Mouse (Mus musculus) neural tube, embryonic 11.5 days (tissue): ENCODE data around the gene Aldh4a1. TPM values are rescaled to one million over a fixed set of nuclear protein-coding genes. Genes with fewer than 3 reads are reported as not detected.

Source experiments
- ATAC-seq: fragments of 200-750 bp; cut with Nextera tagmentation; 2 replicates; pipeline ENCODE4 v1.8.0; 2017; ENCODE audit warnings: moderate number of reproducible peaks, mild to moderate bottlenecking, moderate TSS enrichment, moderate library complexity; ENCODE audit not compliant: insufficient read depth, low FRiP score, low TSS enrichment
- DNase-seq: peaks from one replicate; pipeline ENCODE4 v3.0.0-alpha.2; 2015; ENCODE audit warnings: low spot score
- H3K27ac ChIP-seq: fragments of 300-500 bp; sonication (generic); 2 replicates; pipeline ENCODE4 v1.5.1; 2014; ENCODE audit warnings: low read depth, mild to moderate bottlenecking, low read length
- H3K27me3 ChIP-seq: fragments of 300-500 bp; sonication (generic); 2 replicates; pipeline ENCODE4 v1.6.1; 2014; ENCODE audit warnings: mild to moderate bottlenecking, low read length, mixed read lengths; ENCODE audit not compliant: control insufficient read depth, insufficient read depth
- H3K36me3 ChIP-seq: fragments of 300-500 bp; sonication (generic); 2 replicates; pipeline ENCODE4 v1.6.1; 2014; ENCODE audit warnings: mild to moderate bottlenecking, low read length, moderate library complexity, mixed read lengths; ENCODE audit not compliant: control insufficient read depth, insufficient read depth
- H3K4me1 ChIP-seq: fragments of 300-500 bp; sonication (generic); 2 replicates; pipeline ENCODE4 v1.6.1; 2014; ENCODE audit warnings: low read length, mixed read lengths; ENCODE audit not compliant: control insufficient read depth, insufficient read depth
- H3K4me2 ChIP-seq: fragments of 300-500 bp; sonication (generic); 2 replicates; pipeline ENCODE4 v1.6.1; 2014; ENCODE audit warnings: low read depth, mild to moderate bottlenecking, moderate library complexity
- H3K4me3 ChIP-seq: fragments of 300-500 bp; sonication (generic); 2 replicates; pipeline ENCODE4 v1.5.1; 2014; ENCODE audit warnings: low read depth, low read length
- H3K9ac ChIP-seq: fragments of 300-500 bp; sonication (generic); 2 replicates; pipeline ENCODE4 v1.6.1; 2014; ENCODE audit warnings: mild to moderate bottlenecking, low read length
- H3K9me3 ChIP-seq: fragments of 300-500 bp; sonication (generic); 2 replicates; pipeline ENCODE4 v1.6.1; 2016; ENCODE audit warnings: low read length; ENCODE audit not compliant: control insufficient read depth
- whole genome bisulfite sequencing: fragments of 180-500 bp; shearing (Covaris S2); extraction: QIAGEN DNeasy Blood & Tissue Kit; methylation state at CpG from one replicate; pipeline ENCODE4 v1.1.7; 2014; 5-methylcytosine and 5-hydroxymethylcytosine counted together
- polyA plus RNA-seq: library from polyadenylated mRNA; unstranded; fragments of >200 nt; fragmentation: Nextera tagmentation; extraction: Ambion mirVana; gene quantifications from 2 replicates; pipeline ENCODE4 v1.2.1, GENCODE M21; 2014

The Aldh4a1 gene
- polyA plus RNA-seq, 1 experiment from 2014 or later = 16.2 TPM

GRCm38 (mm10) chr4:139650086-139650743 is 27.5 kb downstream of the Aldh4a1 start:
- no peak overlapping the region for H3K4me2 ChIP-seq
- no peaks in the 10 kb centered on the region for H3K9me3 ChIP-seq
- no peak for ATAC-seq
- no peak overlapping the region for H3K9ac ChIP-seq
- no peak overlapping the region for H3K4me3 ChIP-seq
- H3K4me1 ChIP-seq = no peaks in the 10 kb centered on the region
- no peak for DNase-seq
- WGBS = 63% methylated on average over 15 of the region's 15 CpGs
- peaks cover 2% of the 10 kb centered on the region for H3K36me3 ChIP-seq
- H3K27me3 ChIP-seq = no peaks in the 10 kb centered on the region
- no peak overlapping the region for H3K27ac ChIP-seq

- no peak overlapping the region for H3K4me2 ChIP-seq
- H3K9me3 ChIP-seq = no peaks in the 10 kb centered on the region
- 55% methylated on average over 11 of the region's 11 CpGs for WGBS
- ATAC-seq (no peak), DNase-seq (peak; percentile 30)
- no peak overlapping the region for H3K27ac ChIP-seq
- H3K36me3 ChIP-seq = peaks cover 2% of the 10 kb centered on the region
- no peaks in the 10 kb centered on the region for H3K4me1 ChIP-seq
- no peak overlapping the region for H3K4me3 ChIP-seq
- H3K9ac ChIP-seq = no peak overlapping the region
- H3K27me3 ChIP-seq = no peaks in the 10 kb centered on the region
Observed at GRCm38 (mm10) chr4:139650907-139651306, 28.2 kb downstream of the Aldh4a1 start.

- no peak within 1 kb of the TSS for H3K27ac ChIP-seq
- DNase-seq (no peak), ATAC-seq (no peak)
- no peaks in the 10 kb centered on the region for H3K4me1 ChIP-seq
- no peak within 1 kb of the TSS for H3K4me2 ChIP-seq
- no peaks in the 10 kb centered on the region for H3K9me3 ChIP-seq
- H3K4me3 ChIP-seq = no peak within 1 kb of the TSS
- H3K27me3 ChIP-seq = no peaks in the 10 kb centered on the region
- H3K36me3 ChIP-seq = peaks cover 2% of the 10 kb centered on the region
- H3K9ac ChIP-seq = no peak within 1 kb of the TSS
- WGBS = 88% methylated on average over 8 of the region's 8 CpGs
Observed at GRCm38 (mm10) chr4:139653238-139653637, 30.6 kb downstream of the Aldh4a1 start, which contains the start of gene Tas1r2. Tas1r2 (plus strand) TSS chr4:139653538.

DNA sequence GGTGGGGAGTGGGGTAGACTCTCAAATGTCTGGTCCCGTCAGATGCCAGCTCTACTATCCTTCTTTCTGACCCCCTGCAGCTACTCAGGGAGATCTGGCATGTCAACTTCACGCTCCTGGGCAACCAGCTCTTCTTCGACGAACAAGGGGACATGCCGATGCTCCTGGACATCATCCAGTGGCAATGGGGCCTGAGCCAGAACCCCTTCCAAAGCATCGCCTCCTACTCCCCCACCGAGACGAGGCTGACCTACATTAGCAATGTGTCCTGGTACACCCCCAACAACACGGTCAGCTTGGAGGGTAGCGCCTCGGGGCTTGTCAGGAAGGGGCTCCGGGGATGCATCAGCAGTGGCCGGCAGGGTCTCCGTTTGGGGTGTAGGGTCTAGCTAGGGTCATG is 39.2 kb downstream of the Aldh4a1 start:
- DNase-seq (no peak), ATAC-seq (no peak)
- Histone ChIP-seq H3K9ac (no peak overlapping the region), H3K4me2 (no peak overlapping the region), H3K4me3 (no peak overlapping the region), H3K27me3 (no peaks in the 10 kb centered on the region), H3K36me3 (no peaks in the 10 kb centered on the region), H3K27ac (no peak overlapping the region), H3K4me1 (no peaks in the 10 kb centered on the region), H3K9me3 (no peaks in the 10 kb centered on the region; the same call in 1 of the 2 replicates)
- WGBS = 90% methylated on average over 14 of the region's 14 CpGs

- WGBS = 54% methylated on average over 6 of the region's 6 CpGs
- no peak overlapping the region for H3K4me2 ChIP-seq
- DNase-seq = no peak
Observed at GRCm38 (mm10) chr4:139667632-139668031, 45.0 kb downstream of the Aldh4a1 start.

GRCm38 (mm10) chr4:139669847-139670246 is 47.2 kb downstream of the Aldh4a1 start:
- WGBS = 18% methylated on average over 6 of the region's 6 CpGs
- ATAC-seq = no peak
- Histone ChIP-seq H3K9ac (no peak overlapping the region), H3K27ac (no peak overlapping the region), H3K4me2 (no peak overlapping the region), H3K9me3 (no peaks in the 10 kb centered on the region; the same call in 1 of the 2 replicates), H3K36me3 (no peaks in the 10 kb centered on the region), H3K4me3 (no peak overlapping the region), H3K4me1 (no peaks in the 10 kb centered on the region), H3K27me3 (no peaks in the 10 kb centered on the region)
- peak; percentile 83 for DNase-seq

More at GRCm38 (mm10) chr4:139667632-139668031, 45.0 kb downstream of the Aldh4a1 start:
- Histone ChIP-seq H3K27me3 (no peaks in the 10 kb centered on the region), H3K36me3 (no peaks in the 10 kb centered on the region), H3K4me3 (no peak overlapping the region), H3K27ac (no peak overlapping the region), H3K9me3 (no peaks in the 10 kb centered on the region; the same call in 1 of the 2 replicates), H3K4me1 (no peaks in the 10 kb centered on the region), H3K9ac (no peak overlapping the region)
- no peak for ATAC-seq

- Histone ChIP-seq H3K9me3 (no peaks in the 10 kb centered on the region; the same call in 1 of the 2 replicates), H3K36me3 (no peaks in the 10 kb centered on the region), H3K9ac (no peak overlapping the region), H3K4me3 (no peak overlapping the region), H3K4me1 (no peaks in the 10 kb centered on the region), H3K27me3 (no peaks in the 10 kb centered on the region), H3K27ac (no peak overlapping the region), H3K4me2 (no peak overlapping the region)
- WGBS = 57% methylated on average over 9 of the region's 9 CpGs
- no peak for DNase-seq
- ATAC-seq = no peak
Observed at GRCm38 (mm10) chr4:139675696-139676095, 53.0 kb downstream of the Aldh4a1 start.

- no peak for DNase-seq
- 0 out of 2 replicates have a peak, but pooled peaks cover 3% of the 10 kb centered on the region for H3K9me3 ChIP-seq
- H3K36me3 ChIP-seq = no peaks in the 10 kb centered on the region
- no peak overlapping the region for H3K4me3 ChIP-seq
- no peaks in the 10 kb centered on the region for H3K4me1 ChIP-seq
- H3K27ac ChIP-seq = no peak overlapping the region
- ATAC-seq = no peak
- no peak overlapping the region for H3K9ac ChIP-seq
- H3K4me2 ChIP-seq = no peak overlapping the region
- 78% methylated on average over 22 of the region's 22 CpGs for WGBS
- H3K27me3 ChIP-seq = no peaks in the 10 kb centered on the region
Observed at GRCm38 (mm10) chr4:139683728-139684638, 61.3 kb downstream of the Aldh4a1 start.
